11 mouse cellular contexts compared by ENCODE assay signal in the genomic region with DNA sequence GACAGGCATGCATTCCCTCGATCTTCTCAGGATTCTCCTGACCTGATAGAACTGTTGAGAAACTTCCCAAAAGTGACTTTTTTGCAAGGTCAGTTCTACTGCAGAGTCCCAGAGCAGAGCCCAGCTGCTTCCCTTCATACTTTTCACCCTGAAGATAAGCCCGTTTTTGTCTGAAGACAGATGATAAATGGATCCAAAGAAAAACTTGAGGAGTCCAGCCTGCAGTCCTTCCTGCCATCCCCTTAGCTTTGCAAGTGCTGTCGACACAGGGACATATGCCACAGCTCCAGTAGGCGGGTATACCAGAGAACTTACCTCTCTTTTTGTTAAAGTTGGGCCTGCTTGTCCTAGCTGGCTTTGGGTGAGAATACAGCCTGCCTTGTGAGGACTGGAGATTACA. TPM values are rescaled to one million over a fixed set of nuclear protein-coding genes. Genes with fewer than 3 reads are reported as not detected.
DNase-seq lines count a peak whose midpoint lies in the region; ATAC-seq and TF ChIP-seq lines count a peak whose summit lies in the region.
"Had no signal": no experiment of that assay in that cellular context is flagged by ENCODE, and none has a peak within 500 bp of the region (broad histone marks: within the 10 kb centered on the region; RNA-seq: fewer than 3 reads in every experiment).

No protein-coding gene starts in this region.

- H3K27me3 ChIP-seq in heart, adult 2 months (ENCODE audit: control insufficient read depth, insufficient read depth, low read length), result no peaks in the 10 kb centered on the region
- no peaks in the 10 kb centered on the region for H3K27me3 ChIP-seq in limb, embryonic 11.5 days (ENCODE audit: control insufficient read depth, insufficient read depth, low read length)
- H3K27me3 ChIP-seq in limb, embryonic 10.5 days (ENCODE audit: low read depth, poor library complexity, severe bottlenecking), result no peaks in the 10 kb centered on the region
- no peaks in the 10 kb centered on the region for H3K27me3 ChIP-seq in heart, embryonic 12.5 days (replicated peaks)
- H3K27me3 ChIP-seq: forebrain, embryonic 12.5 days; midbrain, embryonic 15.5 days had no signal

- TF ChIP-seq EP300 in heart, adult 2 months (IDR thresholded peaks at IDR 0.05; ENCODE audit: insufficient read depth, low read depth, low read length), result no peak

- peaks cover 11% of the 10 kb centered on the region; the same call in 1 of the 2 replicates for H3K36me3 ChIP-seq in heart, adult 2 months (ENCODE audit: control insufficient read depth, insufficient read depth, low read length)
- H3K36me3 ChIP-seq in limb, embryonic 11.5 days (ENCODE audit: control insufficient read depth, insufficient read depth, low read length), result no peaks in the 10 kb centered on the region; the same call in 1 of the 2 replicates
- H3K36me3 ChIP-seq in limb, embryonic 10.5 days, result 0 out of 2 replicates have a peak, but pooled peaks cover 3% of the 10 kb centered on the region
- H3K36me3 ChIP-seq in heart, embryonic 12.5 days, result no peaks in the 10 kb centered on the region
- no peaks in the 10 kb centered on the region for H3K36me3 ChIP-seq in macrophage (ENCODE audit: inconsistent target)
- H3K36me3 ChIP-seq: forebrain, embryonic 12.5 days; midbrain, embryonic 15.5 days had no signal

- H3K79me2 ChIP-seq in heart, adult 2 months (replicated peaks; ENCODE audit: control insufficient read depth, insufficient read depth, low read length), result no peaks in the 10 kb centered on the region; the same call in none of the 2 replicates
- peaks cover 99% of the 10 kb centered on the region for H3K79me2 ChIP-seq in macrophage (ENCODE audit: inconsistent target)

- H3K4me3 ChIP-seq in heart, adult 2 months, result no peak overlapping the region
- no peak overlapping the region for H3K4me3 ChIP-seq in limb, embryonic 11.5 days (ENCODE audit: low read depth, low read length)
- no peak overlapping the region for H3K4me3 ChIP-seq in limb, embryonic 10.5 days
- H3K4me3 ChIP-seq in heart, embryonic 12.5 days, result no peak overlapping the region
- H3K4me3 ChIP-seq in macrophage (ENCODE audit: inconsistent target), result no peak overlapping the region
- H3K4me3 ChIP-seq: forebrain, embryonic 12.5 days; midbrain, embryonic 15.5 days had no signal

- H3K9ac ChIP-seq in heart, adult 2 months (ENCODE audit: low read depth, low read length), result peak overlapping the region; percentile 41
- 0 out of 2 replicates have a peak overlapping the region, but pooled peaks have one; percentile 12 for H3K9ac ChIP-seq in limb, embryonic 11.5 days (ENCODE audit: low read length)
- H3K9ac ChIP-seq in heart, embryonic 12.5 days, result peak overlapping the region; percentile 6
- H3K9ac ChIP-seq: forebrain, embryonic 12.5 days; midbrain, embryonic 15.5 days had no signal

- TF ChIP-seq CTCF in heart, adult 2 months (IDR thresholded peaks at IDR 0.05), result no peak

- no peak for ATAC-seq in limb, embryonic 11.5 days (ENCODE audit: insufficient number of reproducible peaks, low FRiP score, low TSS enrichment, low read depth)
- no peak for ATAC-seq in heart, embryonic 12.5 days (ENCODE audit: insufficient number of reproducible peaks, low FRiP score)
- ATAC-seq in frontal cortex, adult (ENCODE audit: low TSS enrichment), result no peak
- ATAC-seq: midbrain, embryonic 15.5 days had no signal

- 27% methylated on average over 4 of the region's 4 CpGs for WGBS in heart, adult 2 months
- WGBS in limb, embryonic 11.5 days, result 77% methylated on average over 4 of the region's 4 CpGs
- WGBS in limb, embryonic 10.5 days, result 71% methylated on average over 4 of the region's 4 CpGs
- WGBS in heart, embryonic 12.5 days, result 24% methylated on average over 4 of the region's 4 CpGs
- 51% methylated on average over 4 of the region's 4 CpGs for WGBS in macrophage (ENCODE audit: missing documents)

- H3K4me2 ChIP-seq in limb, embryonic 11.5 days (ENCODE audit: low read depth, severe bottlenecking), result no peak overlapping the region
- H3K4me2 ChIP-seq in heart, embryonic 12.5 days, result no peak overlapping the region
- H3K4me2 ChIP-seq: forebrain, embryonic 12.5 days; midbrain, embryonic 15.5 days had no signal

- H3K4me1 ChIP-seq in heart, adult 2 months (ENCODE audit: control insufficient read depth, insufficient read depth, low read length), result peaks cover 55% of the 10 kb centered on the region
- H3K4me1 ChIP-seq in limb, embryonic 11.5 days (ENCODE audit: control insufficient read depth, insufficient read depth, low read length), result 0 out of 2 replicates have a peak, but pooled peaks cover 3% of the 10 kb centered on the region
- peaks cover 28% of the 10 kb centered on the region for H3K4me1 ChIP-seq in limb, embryonic 10.5 days
- H3K4me1 ChIP-seq in heart, embryonic 12.5 days (replicated peaks), result peaks cover 85% of the 10 kb centered on the region

- peak overlapping the region; percentile 74 for H3K27ac ChIP-seq in heart, adult 2 months
- H3K27ac ChIP-seq in limb, embryonic 11.5 days (replicated peaks; ENCODE audit: low read depth, low read length), result no peak overlapping the region
- H3K27ac ChIP-seq in limb, embryonic 10.5 days, result no peak overlapping the region
- peak overlapping the region; percentile 79 for H3K27ac ChIP-seq in heart, embryonic 12.5 days (ENCODE audit: poor library complexity, severe bottlenecking)
- peak overlapping the region; percentile 89 for H3K27ac ChIP-seq in macrophage
- H3K27ac ChIP-seq: forebrain, embryonic 12.5 days; midbrain, embryonic 15.5 days had no signal

- H3K9me3 ChIP-seq in limb, embryonic 11.5 days (ENCODE audit: control insufficient read depth, low read length), result no peaks in the 10 kb centered on the region
- H3K9me3 ChIP-seq in limb, embryonic 10.5 days (replicated peaks), result no peaks in the 10 kb centered on the region
- H3K9me3 ChIP-seq in heart, embryonic 12.5 days (replicated peaks), result no peaks in the 10 kb centered on the region
- H3K9me3 ChIP-seq: forebrain, embryonic 12.5 days; midbrain, embryonic 15.5 days had no signal

- no peak for TF ChIP-seq POLR2A in heart, adult 2 months (IDR thresholded peaks at IDR 0.05; ENCODE audit: insufficient read depth, low read depth, low read length)

- intact Hi-C loops in heart, adult 2 months (cut with DNase I), result loop anchor here (2.0 kb wide), 1 partner anchor 49 kb away; no protein-coding TSS in a partner anchor
- intact Hi-C loops in heart, postnatal 14 days (cut with DNase I), result loop anchor here (2.0 kb wide), 1 partner anchor 49 kb away; no protein-coding TSS in a partner anchor

- no peak for DNase-seq in heart, adult 2 months
- DNase-seq in heart, postnatal 14 days, result no peak
- DNase-seq in limb, embryonic 11.5 days (ENCODE audit: low spot score), result no peak
- no peak for DNase-seq in limb, embryonic 10.5 days (ENCODE audit: low spot score)
- DNase-seq in right cerebral cortex, postnatal 36 days (ENCODE audit: low spot score in 2 of 2), result no peak
- DNase-seq: kidney, adult 9 months had no signal

RNA-seq across cellular contexts. Expression of gene Ell, which starts 22.1 kb away (rescaled TPM):
- total RNA-seq in heart, adult 2 months (2021), result 10 to 100 TPM in 1 of 2 experiments, 1 to 10 TPM in 1; 9.6 to 12.0 TPM
- 12.7 and 13.8 TPM in 2 replicates for polyA plus RNA-seq in heart, adult 2 months (2012; rRNA removed)
- total RNA-seq in heart, postnatal 14 days (2021), result 10 to 100 TPM; 15.5 to 16.5 TPM
- polyA plus RNA-seq in limb, embryonic 11.5 days (2014; fragmentation: Nextera tagmentation; extraction: Ambion mirVana), result 19.5 and 20.1 TPM in 2 replicates
- polyA plus RNA-seq in limb, embryonic 10.5 days (2016; fragmentation: Nextera tagmentation; extraction: Ambion mirVana), result 20.9 and 26.1 TPM in 2 replicates
- polyA plus RNA-seq in heart, embryonic 12.5 days (2016; fragmentation: Nextera tagmentation; extraction: Ambion mirVana), result 13.5 and 14.7 TPM in 2 replicates
- 10 to 100 TPM in 25 of 26 experiments, 1 to 10 TPM in 1; 10.0 to 82.2 (median 37.5) TPM for total RNA-seq in macrophage (2018; cell fraction: chromatin; rRNA removed)
- total RNA-seq in macrophage (2018; cell fraction: cytosol; rRNA removed), result 10 to 100 TPM in 24 of 26 experiments, 1 to 10 TPM in 2; 8.3 to 29.0 (median 18.3) TPM
- 10 to 100 TPM; 10.8 to 65.2 (median 25.1) TPM for total RNA-seq in macrophage (2018; cell fraction: nucleus; rRNA removed)
- polyA plus RNA-seq in macrophage (2018), result 18.8 to 33.9 TPM (median 21.7 TPM) in 3 replicates

RNA-seq across cellular contexts. Expression of gene Isyna1, which starts 32.8 kb away (rescaled TPM):
- total RNA-seq in heart, adult 2 months (2021), result 10 to 100 TPM; 26.7 to 28.3 TPM
- 40.3 and 41.6 TPM in 2 replicates for polyA plus RNA-seq in heart, adult 2 months (2012; rRNA removed)
- total RNA-seq in heart, postnatal 14 days (2021), result 10 to 100 TPM; 25.8 to 27.7 TPM
- 100 and 114 TPM in 2 replicates for polyA plus RNA-seq in limb, embryonic 11.5 days (2014; fragmentation: Nextera tagmentation; extraction: Ambion mirVana)
- 214 and 225 TPM in 2 replicates for polyA plus RNA-seq in limb, embryonic 10.5 days (2016; fragmentation: Nextera tagmentation; extraction: Ambion mirVana)
- polyA plus RNA-seq in heart, embryonic 12.5 days (2016; fragmentation: Nextera tagmentation; extraction: Ambion mirVana), result 138 and 142 TPM in 2 replicates
- total RNA-seq in macrophage (2018; cell fraction: chromatin; rRNA removed), result 10 to 100 TPM; 19.3 to 81.9 (median 38.6) TPM
- total RNA-seq in macrophage (2018; cell fraction: cytosol; rRNA removed), result 10 to 100 TPM; 19.1 to 42.3 (median 27.0) TPM
- total RNA-seq in macrophage (2018; cell fraction: nucleus; rRNA removed), result 10 to 100 TPM; 14.3 to 82.7 (median 33.5) TPM
- polyA plus RNA-seq in macrophage (2018), result 26.5 to 53.2 TPM (median 51.1 TPM) in 3 replicates

RNA-seq across cellular contexts. Expression of gene Kxd1, which starts 33.6 kb away (rescaled TPM):
- 10 to 100 TPM; 80.4 to 99.4 TPM for total RNA-seq in heart, adult 2 months (2021)
- 111 and 121 TPM in 2 replicates for polyA plus RNA-seq in heart, adult 2 months (2012; rRNA removed)
- 10 to 100 TPM; 75.3 to 76.6 TPM for total RNA-seq in heart, postnatal 14 days (2021)
- 47.0 and 47.6 TPM in 2 replicates for polyA plus RNA-seq in limb, embryonic 11.5 days (2014; fragmentation: Nextera tagmentation; extraction: Ambion mirVana)
- polyA plus RNA-seq in limb, embryonic 10.5 days (2016; fragmentation: Nextera tagmentation; extraction: Ambion mirVana), result 45.4 and 46.6 TPM in 2 replicates
- polyA plus RNA-seq in heart, embryonic 12.5 days (2016; fragmentation: Nextera tagmentation; extraction: Ambion mirVana), result 64.2 and 65.7 TPM in 2 replicates
- total RNA-seq in macrophage (2018; cell fraction: chromatin; rRNA removed), result 10 to 100 TPM in 24 of 26 experiments, 1 to 10 TPM in 2; 8.3 to 50.5 (median 27.0) TPM
- 10 to 100 TPM; 46.2 to 87.2 (median 60.2) TPM for total RNA-seq in macrophage (2018; cell fraction: cytosol; rRNA removed)
- total RNA-seq in macrophage (2018; cell fraction: nucleus; rRNA removed), result 10 to 100 TPM; 15.4 to 47.1 (median 25.6) TPM
- polyA plus RNA-seq in macrophage (2018), result 50.0 to 80.3 TPM (median 65.4 TPM) in 3 replicates

RNA-seq across cellular contexts. Expression of gene Fkbp8, which starts 33.8 kb away (rescaled TPM):
- 100 to 1,000 TPM; 116 to 135 TPM for total RNA-seq in heart, adult 2 months (2021)
- 179 and 201 TPM in 2 replicates for polyA plus RNA-seq in heart, adult 2 months (2012; rRNA removed)
- 100 to 1,000 TPM; 150 to 163 TPM for total RNA-seq in heart, postnatal 14 days (2021)
- 221 and 233 TPM in 2 replicates for polyA plus RNA-seq in limb, embryonic 11.5 days (2014; fragmentation: Nextera tagmentation; extraction: Ambion mirVana)
- 297 and 310 TPM in 2 replicates for polyA plus RNA-seq in limb, embryonic 10.5 days (2016; fragmentation: Nextera tagmentation; extraction: Ambion mirVana)
- polyA plus RNA-seq in heart, embryonic 12.5 days (2016; fragmentation: Nextera tagmentation; extraction: Ambion mirVana), result 227 and 231 TPM in 2 replicates
- total RNA-seq in macrophage (2018; cell fraction: chromatin; rRNA removed), result 100 to 1,000 TPM; 130 to 375 (median 241) TPM
- total RNA-seq in macrophage (2018; cell fraction: cytosol; rRNA removed), result 100 to 1,000 TPM; 162 to 236 (median 198) TPM
- total RNA-seq in macrophage (2018; cell fraction: nucleus; rRNA removed), result 100 to 1,000 TPM; 137 to 299 (median 210) TPM
- polyA plus RNA-seq in macrophage (2018), result 103 to 188 TPM (median 181 TPM) in 3 replicates

RNA-seq across cellular contexts. Expression of gene Ssbp4, which starts 47.3 kb away (rescaled TPM):
- total RNA-seq in heart, adult 2 months (2021), result 10 to 100 TPM; 34.6 to 35.8 TPM
- polyA plus RNA-seq in heart, adult 2 months (2012; rRNA removed), result 45.6 and 72.8 TPM in 2 replicates
- total RNA-seq in heart, postnatal 14 days (2021), result 10 to 100 TPM; 39.7 to 46.4 TPM
- polyA plus RNA-seq in limb, embryonic 11.5 days (2014; fragmentation: Nextera tagmentation; extraction: Ambion mirVana), result 167 and 177 TPM in 2 replicates
- 164 and 182 TPM in 2 replicates for polyA plus RNA-seq in limb, embryonic 10.5 days (2016; fragmentation: Nextera tagmentation; extraction: Ambion mirVana)
- 76.0 and 78.6 TPM in 2 replicates for polyA plus RNA-seq in heart, embryonic 12.5 days (2016; fragmentation: Nextera tagmentation; extraction: Ambion mirVana)
- total RNA-seq in macrophage (2018; cell fraction: chromatin; rRNA removed), result 100 to 1,000 TPM in 19 of 26 experiments, 10 to 100 TPM in 7; 38.7 to 250 (median 142) TPM
- 100 to 1,000 TPM in 25 of 26 experiments, 10 to 100 TPM in 1; 92.7 to 165 (median 127) TPM for total RNA-seq in macrophage (2018; cell fraction: cytosol; rRNA removed)
- total RNA-seq in macrophage (2018; cell fraction: nucleus; rRNA removed), result 100 to 1,000 TPM in 8 of 26 experiments, 10 to 100 TPM in 18; 37.5 to 190 (median 88.4) TPM
- polyA plus RNA-seq in macrophage (2018), result 71.4 to 137 TPM (median 122 TPM) in 3 replicates

Comparison
In these comparisons a context has a peak if more than half of its experiments do, and no peak if none do; other contexts are left out.
1. H3K27ac ChIP-seq: peak in heart, adult 2 months (single experiment), heart, embryonic 12.5 days (single experiment) and macrophage (single experiment); none in limb, embryonic 11.5 days (single experiment) and limb, embryonic 10.5 days (single experiment).
2. Peak in every context shown above with its lines, with median percentiles within 50 percentile points of each other: H3K9ac ChIP-seq.